Mouse (Mus musculus): Measurements from ENCODE around the gene 1700069L16Rik. TPM values are rescaled to one million over a fixed set of nuclear protein-coding genes. Genes with fewer than 3 reads are reported as not detected.

Gene 1700069L16Rik
- polyA plus RNA-seq, 1 experiment = not detected

DNA sequence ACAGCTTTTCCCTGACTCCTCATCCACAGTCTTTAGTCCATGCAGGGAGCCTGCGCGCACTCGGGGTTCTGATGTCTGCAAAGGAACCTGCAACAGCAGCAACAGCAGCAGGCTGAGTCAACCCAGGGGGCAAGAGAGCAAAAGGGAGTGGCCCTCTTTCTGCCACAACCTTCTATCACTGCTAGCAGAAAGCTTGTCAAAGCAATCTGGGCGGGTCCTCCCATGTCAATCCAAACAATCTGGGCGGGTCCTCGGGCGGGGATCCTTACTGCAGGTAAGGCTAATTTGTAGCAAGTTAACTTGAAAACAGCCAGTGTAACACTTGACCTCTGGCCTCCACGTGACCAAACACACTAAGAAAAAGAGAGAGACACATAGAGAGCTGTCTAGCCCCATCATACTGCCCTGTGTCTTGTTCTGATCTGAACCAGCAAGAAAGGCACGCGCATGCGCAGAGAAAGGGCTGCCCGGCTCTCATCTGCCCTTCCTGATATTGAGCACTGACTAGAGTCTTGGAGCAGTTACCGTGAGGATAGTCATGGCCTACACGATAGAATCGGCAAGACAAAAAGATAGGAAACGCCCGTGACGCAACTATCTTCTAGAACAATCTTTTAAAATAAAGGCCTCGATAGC, 24.1 kb downstream of the 1700069L16Rik start:
- no peak for DNase-seq

DNA sequence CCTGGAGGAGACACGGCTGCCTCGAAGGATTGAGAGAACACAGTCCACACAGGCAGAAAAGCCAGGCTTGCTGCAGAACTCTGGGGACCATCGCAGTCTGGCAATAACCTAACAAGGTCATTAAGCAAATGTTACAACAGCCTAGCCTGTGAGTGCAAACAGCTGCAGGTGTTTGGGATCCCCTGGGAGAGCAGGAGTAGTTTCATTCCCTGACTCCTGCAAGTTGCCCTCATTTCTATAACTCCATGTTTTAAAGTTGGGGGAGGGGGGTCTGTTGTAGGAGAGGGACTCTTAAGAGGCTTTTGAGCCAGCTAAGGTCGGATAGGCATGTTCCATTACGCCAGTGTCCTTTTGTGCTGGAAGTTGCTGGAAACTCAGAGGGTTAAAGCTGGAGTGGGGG, 30.2 kb downstream of the 1700069L16Rik start:
- Histone ChIP-seq H3K27ac (ENCODE audit: control insufficient read depth, insufficient read depth, low read length) (no peak overlapping the region), H3K27me3 (ENCODE audit: control insufficient read depth, insufficient read depth, low read length) (no peaks in the 10 kb centered on the region), H3K36me3 (ENCODE audit: control insufficient read depth, insufficient read depth, low read length) (no peaks in the 10 kb centered on the region), H3K4me1 (replicated peaks; ENCODE audit: control insufficient read depth, insufficient read depth, low read length) (no peaks in the 10 kb centered on the region), H3K4me3 (ENCODE audit: control insufficient read depth, insufficient read depth, low read length) (no peak overlapping the region)
- 64% methylated on average over 5 of the region's 5 CpGs for WGBS
- DNase-seq = no peak
- TF ChIP-seq CTCF (IDR thresholded peaks at IDR 0.05; ENCODE audit: borderline replicate concordance, control insufficient read depth, extremely low read depth, insufficient read depth, low read length, poor library complexity) (no peak), POLR2A (IDR thresholded peaks at IDR 0.05; ENCODE audit: control insufficient read depth, extremely low read depth, insufficient read depth, low read length, poor library complexity) (no peak)

More for the DNA sequence above, 24.1 kb downstream of the 1700069L16Rik start:
- no peaks in the 10 kb centered on the region for H3K4me1 ChIP-seq (replicated peaks; ENCODE audit: control insufficient read depth, insufficient read depth, low read length)
- no peak for TF ChIP-seq POLR2A (IDR thresholded peaks at IDR 0.05; ENCODE audit: control insufficient read depth, extremely low read depth, insufficient read depth, low read length, poor library complexity)
- TF ChIP-seq CTCF (IDR thresholded peaks at IDR 0.05; ENCODE audit: borderline replicate concordance, control insufficient read depth, extremely low read depth, insufficient read depth, low read length, poor library complexity) = no peak
- no peak overlapping the region for H3K4me3 ChIP-seq (ENCODE audit: control insufficient read depth, insufficient read depth, low read length)
- no peak overlapping the region for H3K27ac ChIP-seq (ENCODE audit: control insufficient read depth, insufficient read depth, low read length)
- H3K27me3 ChIP-seq (ENCODE audit: control insufficient read depth, insufficient read depth, low read length) = no peaks in the 10 kb centered on the region
- no peaks in the 10 kb centered on the region for H3K36me3 ChIP-seq (ENCODE audit: control insufficient read depth, insufficient read depth, low read length)
- 81% methylated on average over 19 of the region's 19 CpGs for WGBS

DNA sequence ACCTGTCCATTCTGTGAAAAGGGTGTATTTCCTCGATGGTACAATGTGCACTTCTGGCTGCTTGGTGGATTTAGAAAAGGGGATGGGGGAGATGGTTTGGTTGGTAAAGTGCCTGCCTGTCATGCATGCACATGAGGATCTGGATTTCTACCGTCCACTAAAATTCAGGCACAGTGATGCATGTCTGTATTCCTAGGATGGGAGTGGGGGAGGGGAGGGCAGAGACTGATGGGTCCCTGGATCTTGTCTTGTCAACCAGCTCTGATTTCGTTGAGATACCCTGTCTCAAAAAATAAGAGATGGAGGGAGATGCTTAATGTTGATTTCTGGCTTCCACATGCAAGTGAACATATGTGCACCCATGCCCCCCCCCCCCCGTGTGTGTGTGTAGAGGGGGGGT, 30.6 kb downstream of the 1700069L16Rik start:
- no peaks in the 10 kb centered on the region for H3K27me3 ChIP-seq (ENCODE audit: control insufficient read depth, insufficient read depth, low read length)
- WGBS = 68% methylated on average over 4 of the region's 4 CpGs
- no peak for DNase-seq
- no peak for TF ChIP-seq CTCF (IDR thresholded peaks at IDR 0.05; ENCODE audit: borderline replicate concordance, control insufficient read depth, extremely low read depth, insufficient read depth, low read length, poor library complexity)
- no peak for TF ChIP-seq POLR2A (IDR thresholded peaks at IDR 0.05; ENCODE audit: control insufficient read depth, extremely low read depth, insufficient read depth, low read length, poor library complexity)
- no peak overlapping the region for H3K4me3 ChIP-seq (ENCODE audit: control insufficient read depth, insufficient read depth, low read length)
- no peak overlapping the region for H3K27ac ChIP-seq (ENCODE audit: control insufficient read depth, insufficient read depth, low read length)
- H3K4me1 ChIP-seq (replicated peaks; ENCODE audit: control insufficient read depth, insufficient read depth, low read length) = no peaks in the 10 kb centered on the region
- H3K36me3 ChIP-seq (ENCODE audit: control insufficient read depth, insufficient read depth, low read length) = no peaks in the 10 kb centered on the region

- Histone ChIP-seq H3K27me3 (ENCODE audit: control insufficient read depth, insufficient read depth, low read length) (no peaks in the 10 kb centered on the region), H3K36me3 (ENCODE audit: control insufficient read depth, insufficient read depth, low read length) (no peaks in the 10 kb centered on the region), H3K4me3 (ENCODE audit: control insufficient read depth, insufficient read depth, low read length) (no peak overlapping the region), H3K27ac (ENCODE audit: control insufficient read depth, insufficient read depth, low read length) (no peak overlapping the region), H3K4me1 (replicated peaks; ENCODE audit: control insufficient read depth, insufficient read depth, low read length) (no peaks in the 10 kb centered on the region)
- 95% methylated on average over 8 of the region's 8 CpGs for whole genome bisulfite sequencing
- DNase-seq = no peak
- TF ChIP-seq CTCF (IDR thresholded peaks at IDR 0.05; ENCODE audit: borderline replicate concordance, control insufficient read depth, extremely low read depth, insufficient read depth, low read length, poor library complexity) = no peak
These were observed 31.3 kb downstream of the 1700069L16Rik start for GRCm38 (mm10) chr5:113693196-113693755.

GRCm38 (mm10) chr5:113690866-113691265, 33.7 kb downstream of the 1700069L16Rik start:
- Histone ChIP-seq H3K27me3 (ENCODE audit: control insufficient read depth, insufficient read depth, low read length) (no peaks in the 10 kb centered on the region), H3K36me3 (ENCODE audit: control insufficient read depth, insufficient read depth, low read length) (no peaks in the 10 kb centered on the region), H3K4me1 (replicated peaks; ENCODE audit: control insufficient read depth, insufficient read depth, low read length) (no peaks in the 10 kb centered on the region), H3K27ac (ENCODE audit: control insufficient read depth, insufficient read depth, low read length) (no peak overlapping the region), H3K4me3 (ENCODE audit: control insufficient read depth, insufficient read depth, low read length) (no peak overlapping the region)
- TF ChIP-seq POLR2A (IDR thresholded peaks at IDR 0.05; ENCODE audit: control insufficient read depth, extremely low read depth, insufficient read depth, low read length, poor library complexity) (no peak), CTCF (IDR thresholded peaks at IDR 0.05; ENCODE audit: borderline replicate concordance, control insufficient read depth, extremely low read depth, insufficient read depth, low read length, poor library complexity) (no peak)
- no peak for DNase-seq
- 91% methylated on average over 2 of the region's 2 CpGs for WGBS

GRCm38 (mm10) chr5:113690069-113690548, 34.5 kb downstream of the 1700069L16Rik start:
- WGBS = 87% methylated on average over 15 of the region's 15 CpGs
- Histone ChIP-seq H3K27ac (ENCODE audit: control insufficient read depth, insufficient read depth, low read length) (no peak overlapping the region), H3K4me1 (replicated peaks; ENCODE audit: control insufficient read depth, insufficient read depth, low read length) (no peaks in the 10 kb centered on the region), H3K36me3 (ENCODE audit: control insufficient read depth, insufficient read depth, low read length) (no peaks in the 10 kb centered on the region), H3K27me3 (ENCODE audit: control insufficient read depth, insufficient read depth, low read length) (no peaks in the 10 kb centered on the region), H3K4me3 (ENCODE audit: control insufficient read depth, insufficient read depth, low read length) (no peak overlapping the region)
- DNase-seq = no peak
- TF ChIP-seq POLR2A (IDR thresholded peaks at IDR 0.05; ENCODE audit: control insufficient read depth, extremely low read depth, insufficient read depth, low read length, poor library complexity) (no peak), CTCF (IDR thresholded peaks at IDR 0.05; ENCODE audit: borderline replicate concordance, control insufficient read depth, extremely low read depth, insufficient read depth, low read length, poor library complexity) (no peak)

Measured in thymus, adult 2 months (tissue).